Mouse (Mus musculus): ENCODE results near the gene Ptprj. TPM values are rescaled to one million over a fixed set of nuclear protein-coding genes. Genes with fewer than 3 reads are reported as not detected.

The Ptprj gene
- polyA plus RNA-seq, 1 experiment from 2014 or later = 1.0 TPM

DNA sequence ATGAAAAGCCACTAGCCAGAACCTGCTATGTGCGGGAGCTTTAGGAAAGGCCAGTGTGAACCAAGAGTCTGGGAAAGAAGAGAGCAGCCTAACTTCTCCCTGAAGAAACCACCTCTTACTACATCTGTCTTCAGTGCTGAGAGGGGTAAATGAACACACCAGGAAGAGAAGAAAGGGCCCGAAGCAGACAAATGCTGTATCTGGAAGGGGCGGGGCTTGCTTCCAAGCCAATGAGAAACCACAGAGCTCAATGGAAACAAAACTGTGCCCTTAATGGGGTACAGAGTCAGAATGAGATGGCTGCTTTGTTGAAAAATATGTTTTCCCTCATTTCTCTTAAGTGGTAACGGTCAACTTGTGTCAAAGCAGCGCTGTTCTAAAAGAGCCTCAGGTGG is 83.8 kb downstream of the Ptprj start:
- Histone ChIP-seq H3K27me3 (ENCODE audit: low read depth, poor library complexity, severe bottlenecking) (no peaks in the 10 kb centered on the region), H3K27ac (no peak overlapping the region), H3K4me3 (no peak overlapping the region), H3K9me3 (replicated peaks) (no peaks in the 10 kb centered on the region), H3K4me1 (no peaks in the 10 kb centered on the region), H3K36me3 (no peaks in the 10 kb centered on the region)
- WGBS = 78% methylated on average over 5 of the region's 5 CpGs
- DNase-seq (ENCODE audit: low spot score) = no peak

DNA sequence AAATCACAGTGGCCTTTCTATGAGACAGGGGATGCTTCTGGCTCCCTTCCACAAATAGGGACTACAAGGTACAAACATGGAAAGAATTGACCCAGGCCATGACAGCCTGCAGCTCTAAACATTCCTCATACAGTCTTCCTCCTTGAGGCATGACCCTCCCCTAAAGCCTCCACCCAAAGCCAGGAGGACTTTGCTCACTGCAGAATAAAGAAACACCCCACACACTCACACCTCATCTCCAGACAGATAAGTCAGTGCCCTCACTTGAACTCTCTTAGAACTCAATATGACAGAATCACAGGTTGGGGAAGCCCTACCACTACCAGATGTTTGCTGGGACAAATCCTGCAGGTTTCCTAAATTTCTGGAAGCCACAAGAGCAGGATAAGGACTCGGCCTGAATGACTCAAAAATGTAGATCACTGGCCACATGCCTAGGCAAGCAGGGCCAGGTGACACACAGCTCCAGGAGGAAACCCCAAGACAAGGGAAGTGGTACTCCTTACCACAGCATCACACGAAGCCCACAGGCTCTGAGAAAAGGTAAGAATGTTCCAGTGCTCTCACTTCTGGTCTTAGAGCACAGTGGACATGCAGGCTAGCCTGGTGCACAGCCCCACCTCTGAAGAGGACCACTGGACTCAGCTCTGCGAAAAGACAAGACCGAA is 84.3 kb downstream of the Ptprj start:
- no peaks in the 10 kb centered on the region for H3K4me1 ChIP-seq
- DNase-seq (ENCODE audit: low spot score) = no peak
- no peaks in the 10 kb centered on the region for H3K36me3 ChIP-seq
- 84% methylated on average over 4 of the region's 4 CpGs for WGBS
- H3K27ac ChIP-seq = no peak overlapping the region
- H3K9me3 ChIP-seq (replicated peaks) = no peaks in the 10 kb centered on the region
- no peaks in the 10 kb centered on the region for H3K27me3 ChIP-seq (ENCODE audit: low read depth, poor library complexity, severe bottlenecking)
- no peak overlapping the region for H3K4me3 ChIP-seq

DNA sequence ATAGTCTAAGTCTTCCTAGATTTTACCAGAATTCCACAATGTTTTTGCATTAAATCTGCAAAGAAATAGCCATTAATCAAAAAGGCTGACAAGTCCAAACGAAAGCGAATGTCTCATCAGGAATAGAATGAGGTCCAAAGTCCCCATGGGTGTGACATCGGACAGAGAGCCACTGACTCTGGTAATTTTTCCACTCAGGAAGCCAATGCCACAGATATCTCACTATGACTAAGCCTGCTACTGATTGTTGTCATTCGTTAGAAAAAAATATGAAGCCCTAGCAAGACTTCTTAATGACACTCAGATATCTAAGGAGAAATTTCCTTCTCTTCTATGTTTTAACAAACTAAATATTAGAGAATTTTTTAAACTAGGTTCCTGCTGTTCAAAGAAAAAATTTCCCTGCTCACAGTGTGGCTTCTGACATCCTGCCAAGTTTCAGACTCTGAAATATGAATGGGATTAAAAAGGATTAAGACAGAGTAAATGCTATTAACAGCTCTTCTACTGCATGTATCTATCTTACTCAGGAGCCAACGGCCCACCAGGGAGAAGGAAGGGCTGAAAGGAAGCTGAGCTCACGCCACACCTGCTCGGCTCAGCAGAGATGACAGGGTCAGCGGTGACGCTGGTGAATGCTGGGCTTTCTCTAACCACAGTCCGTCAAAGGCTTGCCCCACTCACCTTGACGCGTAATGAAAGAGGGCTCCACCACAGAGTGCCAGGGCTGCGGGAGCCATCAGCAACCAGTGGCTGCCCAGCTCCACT is 90.0 kb downstream of the Ptprj start:
- no peak for DNase-seq (ENCODE audit: low spot score)
- Histone ChIP-seq H3K27ac (no peak overlapping the region), H3K4me1 (no peaks in the 10 kb centered on the region), H3K27me3 (ENCODE audit: low read depth, poor library complexity, severe bottlenecking) (no peaks in the 10 kb centered on the region), H3K36me3 (no peaks in the 10 kb centered on the region), H3K4me3 (no peak overlapping the region), H3K9me3 (replicated peaks) (no peaks in the 10 kb centered on the region)
- 68% methylated on average over 13 of the region's 13 CpGs for WGBS

DNA sequence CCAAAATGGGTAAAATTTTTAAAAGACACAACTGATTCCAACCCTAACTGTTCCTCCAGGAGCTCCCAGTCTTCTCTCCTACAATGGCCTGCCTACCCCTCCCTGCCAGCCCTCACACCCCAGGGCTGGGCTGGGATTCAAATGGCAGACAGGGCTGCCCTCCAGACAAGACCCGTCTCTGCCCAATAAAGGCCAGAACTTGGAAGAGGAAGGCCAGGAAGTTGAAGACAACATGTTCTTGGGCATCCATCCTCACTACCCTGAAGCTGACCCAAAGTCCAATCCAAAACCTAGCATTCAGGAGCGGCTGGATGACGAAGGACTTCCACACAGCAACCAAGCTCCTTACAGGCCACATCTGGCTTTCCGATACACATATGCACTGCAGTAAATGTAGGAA is 90.6 kb downstream of the Ptprj start:
- Histone ChIP-seq H3K36me3 (no peaks in the 10 kb centered on the region), H3K9me3 (replicated peaks) (no peaks in the 10 kb centered on the region), H3K27me3 (ENCODE audit: low read depth, poor library complexity, severe bottlenecking) (no peaks in the 10 kb centered on the region), H3K4me3 (no peak overlapping the region), H3K27ac (no peak overlapping the region), H3K4me1 (no peaks in the 10 kb centered on the region)
- WGBS = 89% methylated on average over 4 of the region's 4 CpGs
- no peak for DNase-seq (ENCODE audit: low spot score)

DNA sequence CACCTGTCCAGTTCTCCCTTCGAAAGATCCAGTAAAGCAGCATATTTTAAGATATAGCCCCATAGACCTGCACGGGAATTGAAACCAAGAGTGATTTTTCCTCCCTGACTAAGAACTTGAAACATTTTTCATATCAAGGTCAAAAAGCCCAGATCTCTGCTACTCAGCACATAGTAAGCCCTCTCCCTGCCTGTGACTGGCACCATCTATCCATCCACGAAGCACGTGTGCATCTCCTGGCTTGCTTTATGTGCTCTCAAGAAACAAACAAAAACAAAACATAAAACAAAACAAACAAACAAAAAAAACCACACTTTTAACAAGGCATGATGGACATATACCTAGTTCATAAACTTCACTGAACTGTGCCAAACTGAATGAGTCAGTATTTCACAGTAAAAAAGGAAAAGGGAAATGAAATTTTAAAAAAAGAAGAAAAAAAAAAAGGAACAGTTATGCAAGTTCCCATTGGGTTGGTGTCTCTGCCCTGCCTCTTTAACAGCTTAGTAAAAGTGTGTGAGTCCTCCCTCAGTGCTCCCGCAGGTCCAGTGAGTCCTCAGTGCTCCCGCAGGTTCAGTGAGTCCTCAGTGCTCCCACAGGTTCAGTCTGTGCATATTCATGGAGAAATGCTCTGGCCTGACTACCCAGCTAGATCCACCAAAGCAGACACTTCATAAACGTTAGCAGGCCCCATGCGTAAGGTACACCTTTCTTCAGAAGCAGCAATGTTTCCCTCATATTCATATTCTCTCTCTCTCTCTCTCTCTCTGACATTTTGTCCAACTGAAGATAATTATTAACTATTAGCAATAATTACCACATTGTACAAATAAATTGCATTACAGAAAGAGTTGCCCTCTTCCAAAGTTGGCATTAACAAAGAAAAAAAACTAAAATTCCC is 91.5 kb downstream of the Ptprj start:
- WGBS = 91% methylated on average over 8 of the region's 8 CpGs
- Histone ChIP-seq H3K4me1 (no peaks in the 10 kb centered on the region), H3K27ac (no peak overlapping the region), H3K27me3 (ENCODE audit: low read depth, poor library complexity, severe bottlenecking) (no peaks in the 10 kb centered on the region), H3K9me3 (replicated peaks) (no peaks in the 10 kb centered on the region), H3K36me3 (no peaks in the 10 kb centered on the region), H3K4me3 (no peak overlapping the region)
- DNase-seq (ENCODE audit: low spot score) = no peak

DNA sequence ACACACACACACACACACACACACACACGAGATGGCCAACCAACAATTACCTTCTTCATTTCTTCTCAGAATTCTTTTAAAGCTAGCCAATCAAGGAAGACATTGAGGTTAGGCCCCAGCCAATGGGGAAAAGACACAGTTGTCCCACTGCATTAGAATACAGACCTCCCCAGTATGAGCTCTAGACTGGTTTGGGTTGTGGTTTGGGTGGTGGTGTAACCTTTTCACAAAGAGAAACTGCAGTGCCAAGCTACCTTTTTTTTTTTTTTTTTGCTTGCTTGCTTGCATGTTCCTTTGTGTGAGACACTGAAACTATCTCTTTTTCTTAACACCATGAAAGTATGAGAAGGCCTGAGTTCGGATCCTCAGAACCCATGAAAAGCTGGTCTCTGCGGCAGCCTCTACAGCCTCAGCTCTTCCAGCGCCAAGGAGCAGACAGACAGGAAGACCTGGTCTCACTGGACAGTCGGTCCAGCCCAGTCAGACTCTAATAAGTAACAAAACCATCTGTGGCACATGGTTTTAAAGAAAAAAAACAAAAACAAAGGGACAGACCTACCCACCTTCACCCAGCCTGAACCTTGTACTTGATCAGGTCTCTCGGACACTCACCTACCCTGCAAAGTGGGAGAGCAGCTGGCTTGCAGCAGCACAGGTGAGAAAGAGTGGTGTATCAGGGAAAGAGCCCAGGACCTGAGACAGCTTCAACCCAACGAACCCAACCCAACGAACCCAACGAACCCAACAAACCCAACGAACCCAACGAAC is 92.8 kb downstream of the Ptprj start:
- H3K4me3 ChIP-seq = no peak overlapping the region
- 94% methylated on average over 11 of the region's 11 CpGs for WGBS
- no peaks in the 10 kb centered on the region for H3K4me1 ChIP-seq
- no peak for DNase-seq (ENCODE audit: low spot score)
- H3K36me3 ChIP-seq = no peaks in the 10 kb centered on the region
- no peaks in the 10 kb centered on the region for H3K9me3 ChIP-seq (replicated peaks)
- H3K27ac ChIP-seq = no peak overlapping the region
- H3K27me3 ChIP-seq (ENCODE audit: low read depth, poor library complexity, severe bottlenecking) = no peaks in the 10 kb centered on the region

DNA sequence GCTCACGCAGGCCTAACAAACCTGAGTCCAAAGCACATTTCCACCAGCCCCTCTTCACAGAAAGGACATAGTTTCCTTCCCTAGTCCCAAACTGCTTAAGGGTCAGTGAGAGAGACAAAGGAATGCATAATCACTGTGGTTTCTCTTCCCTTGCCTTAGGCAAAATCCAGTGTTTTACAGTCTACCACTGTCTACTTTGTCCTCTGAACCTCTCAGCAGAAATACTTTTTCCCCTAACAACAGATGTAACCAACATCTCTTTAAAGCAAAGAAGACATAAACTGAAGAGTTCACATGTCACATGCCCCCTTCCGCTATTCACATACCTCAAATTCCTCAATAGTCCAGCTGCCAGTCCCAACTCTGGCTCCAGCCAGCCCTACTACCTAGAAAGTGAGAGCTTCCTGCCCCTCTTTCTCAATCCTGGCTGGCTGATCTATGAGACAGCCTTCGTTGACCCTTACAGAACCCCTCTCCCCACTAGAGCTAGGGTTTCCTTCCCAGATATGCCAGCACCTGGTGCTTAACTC is 94.2 kb downstream of the Ptprj start:
- Histone ChIP-seq H3K36me3 (no peaks in the 10 kb centered on the region), H3K27me3 (ENCODE audit: low read depth, poor library complexity, severe bottlenecking) (no peaks in the 10 kb centered on the region), H3K9me3 (replicated peaks) (no peaks in the 10 kb centered on the region), H3K27ac (no peak overlapping the region), H3K4me3 (no peak overlapping the region), H3K4me1 (no peaks in the 10 kb centered on the region)
- no peak for DNase-seq (ENCODE audit: low spot score)
- WGBS = 54% methylated on average over 3 of the region's 3 CpGs

DNA sequence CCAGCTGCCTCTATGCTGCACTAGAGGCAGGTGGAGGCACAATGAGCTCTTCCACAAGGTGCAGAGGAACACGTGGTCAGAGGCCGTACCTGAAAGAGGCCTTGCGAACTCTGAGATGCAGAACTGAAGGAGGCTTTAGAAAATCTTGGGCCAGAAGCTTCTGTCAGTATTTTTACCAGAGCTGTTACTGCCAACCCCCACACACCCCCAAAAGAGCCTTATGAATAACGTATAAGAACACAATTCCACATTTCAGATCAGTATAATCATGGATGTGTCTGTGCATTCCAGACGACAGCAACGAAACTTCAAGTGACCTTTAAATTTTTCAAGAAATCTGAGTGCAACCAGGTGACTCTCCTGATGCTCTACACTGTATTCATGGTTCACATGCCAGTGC is 98.9 kb downstream of the Ptprj start:
- no peaks in the 10 kb centered on the region for H3K27me3 ChIP-seq (ENCODE audit: low read depth, poor library complexity, severe bottlenecking)
- H3K9me3 ChIP-seq (replicated peaks) = no peaks in the 10 kb centered on the region
- H3K27ac ChIP-seq = no peak overlapping the region
- no peak for DNase-seq (ENCODE audit: low spot score)
- H3K36me3 ChIP-seq = no peaks in the 10 kb centered on the region
- peaks cover 15% of the 10 kb centered on the region for H3K4me1 ChIP-seq
- WGBS = 89% methylated on average over 6 of the region's 6 CpGs
- H3K4me3 ChIP-seq = no peak overlapping the region

DNA sequence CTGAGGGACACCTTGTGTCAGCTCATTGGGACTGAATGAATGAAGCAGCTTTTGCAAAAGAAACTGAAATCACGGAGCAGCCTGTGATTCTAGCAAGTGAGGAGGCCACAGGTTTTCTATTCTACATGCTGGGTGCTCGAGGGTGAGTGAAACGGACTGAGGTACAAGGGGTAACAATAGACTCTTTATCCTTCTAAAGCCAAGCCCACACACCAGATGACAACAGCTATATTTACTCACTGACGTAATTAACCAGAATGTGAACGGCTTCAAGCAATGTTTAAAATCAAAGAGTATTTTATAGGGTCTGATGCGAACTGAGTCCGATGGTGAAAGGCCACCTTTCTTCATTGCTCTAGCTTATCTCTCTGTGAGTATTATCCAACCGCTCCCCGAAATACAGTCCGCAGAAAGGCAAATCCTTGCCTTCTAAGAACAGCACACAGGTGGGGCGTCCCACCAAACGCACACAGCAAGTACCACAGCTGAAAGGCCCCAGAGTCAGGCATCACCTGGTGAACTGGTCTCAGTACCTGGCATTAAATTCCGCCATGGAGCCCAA is 99.6 kb downstream of the Ptprj start:
- 84% methylated on average over 13 of the region's 13 CpGs for WGBS
- H3K9me3 ChIP-seq (replicated peaks) = no peaks in the 10 kb centered on the region
- H3K4me1 ChIP-seq = peaks cover 15% of the 10 kb centered on the region

DNA sequence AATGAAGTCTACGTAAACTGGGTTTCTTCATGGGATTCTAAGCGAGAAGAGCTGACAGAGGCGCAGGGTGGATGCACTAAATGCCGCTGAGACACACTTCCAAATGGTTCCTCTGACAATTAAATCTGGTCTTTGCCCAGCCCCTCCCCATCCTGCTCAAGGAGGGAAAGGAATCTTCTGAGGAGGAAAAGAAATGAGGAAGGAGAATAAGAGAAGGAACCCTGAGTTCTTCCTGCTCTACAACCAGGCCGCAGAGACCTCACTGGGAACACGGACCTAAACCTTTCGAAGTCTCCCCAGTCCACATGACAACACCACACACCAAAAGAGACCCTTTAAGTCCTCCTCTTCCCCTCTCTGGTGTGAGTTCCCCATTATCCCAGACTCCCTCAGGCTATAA is 101.9 kb downstream of the Ptprj start:
- DNase-seq (ENCODE audit: low spot score) = no peak
- H3K4me1 ChIP-seq = peaks cover 18% of the 10 kb centered on the region
- no peaks in the 10 kb centered on the region for H3K36me3 ChIP-seq
- H3K9me3 ChIP-seq (replicated peaks) = no peaks in the 10 kb centered on the region
- WGBS = 84% methylated on average over 7 of the region's 7 CpGs
- H3K27ac ChIP-seq = no peak overlapping the region
- no peak overlapping the region for H3K4me3 ChIP-seq
- H3K27me3 ChIP-seq (ENCODE audit: low read depth, poor library complexity, severe bottlenecking) = no peaks in the 10 kb centered on the region

More for the DNA sequence above, 99.6 kb downstream of the Ptprj start:
- H3K36me3 ChIP-seq = no peaks in the 10 kb centered on the region
- no peaks in the 10 kb centered on the region for H3K27me3 ChIP-seq (ENCODE audit: low read depth, poor library complexity, severe bottlenecking)
- no peak for DNase-seq (ENCODE audit: low spot score)
- no peak overlapping the region for H3K27ac ChIP-seq
- H3K4me3 ChIP-seq = no peak overlapping the region

DNA sequence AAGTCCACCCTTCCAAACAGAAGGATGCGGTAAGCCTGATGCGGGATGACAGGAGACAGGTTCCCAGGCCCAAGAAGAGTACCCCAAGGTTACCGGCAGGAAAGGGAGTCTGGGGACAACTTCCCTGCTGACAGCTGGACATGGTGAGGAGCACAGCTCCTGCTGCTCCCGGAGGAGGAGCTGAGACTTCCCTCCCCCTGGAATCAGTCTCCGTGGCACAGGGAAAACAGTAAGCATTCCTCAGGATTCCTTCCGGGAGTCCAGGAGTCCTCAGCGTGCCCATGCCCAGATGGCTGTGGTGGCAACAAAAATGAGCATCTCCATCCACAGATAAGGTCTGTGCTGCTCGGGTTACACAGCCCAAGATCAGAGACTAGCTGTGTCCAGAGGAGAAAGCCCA is 102.8 kb downstream of the Ptprj start:
- Histone ChIP-seq H3K36me3 (no peaks in the 10 kb centered on the region), H3K4me1 (peaks cover 18% of the 10 kb centered on the region), H3K27me3 (ENCODE audit: low read depth, poor library complexity, severe bottlenecking) (no peaks in the 10 kb centered on the region), H3K4me3 (no peak overlapping the region), H3K27ac (no peak overlapping the region), H3K9me3 (replicated peaks) (no peaks in the 10 kb centered on the region)
- WGBS = 26% methylated on average over 8 of the region's 8 CpGs
- no peak for DNase-seq (ENCODE audit: low spot score)

DNA sequence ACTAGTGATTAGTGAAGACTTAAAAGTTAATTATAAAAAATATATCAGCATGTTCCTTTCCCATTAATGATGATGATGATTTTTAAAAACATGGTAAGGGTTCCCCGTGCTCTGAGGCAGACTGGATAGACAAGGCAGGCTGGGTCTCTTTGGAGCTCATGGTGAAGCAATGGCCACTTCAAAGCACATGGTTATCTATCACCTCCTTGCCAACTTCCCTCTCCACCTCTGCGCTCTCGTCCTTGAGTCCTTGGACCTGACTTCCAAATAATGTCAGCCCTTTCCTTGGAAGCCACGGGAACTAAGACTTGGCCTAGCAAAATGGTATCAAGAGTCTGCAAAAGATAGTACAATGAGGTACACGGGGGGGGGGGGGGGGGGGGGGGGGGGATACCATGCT is 103.7 kb downstream of the Ptprj start:
- no peak for DNase-seq (ENCODE audit: low spot score)
- Histone ChIP-seq H3K4me3 (no peak overlapping the region), H3K36me3 (no peaks in the 10 kb centered on the region), H3K4me1 (peaks cover 18% of the 10 kb centered on the region), H3K27ac (no peak overlapping the region), H3K27me3 (ENCODE audit: low read depth, poor library complexity, severe bottlenecking) (no peaks in the 10 kb centered on the region), H3K9me3 (replicated peaks) (no peaks in the 10 kb centered on the region)
- 65% methylated on average over 4 of the region's 5 CpGs for WGBS
